Mouse (Mus musculus): ENCODE data around the gene Dtx1.

GRCm38 (mm10) chr5:120754215-120754614, 42.5 kb upstream of the Dtx1 start:
- TF ChIP-seq MAFK (IDR thresholded peaks at IDR 0.05; ENCODE audit: borderline replicate concordance, low read depth, low read length) (no peak), POLR2A (IDR thresholded peaks at IDR 0.05; ENCODE audit: control insufficient read depth in 1 of 2, insufficient read depth in 1 of 2, low read depth in 1 of 2, low read length in 2 of 2, poor library complexity in 1 of 2) (no peak), ETS1 (IDR thresholded peaks at IDR 0.05; ENCODE audit: low read depth, low read length) (no peak)

Data from MEL (cell line).